ENCODE assay signal across 7 mouse cellular contexts in the genomic region with DNA sequence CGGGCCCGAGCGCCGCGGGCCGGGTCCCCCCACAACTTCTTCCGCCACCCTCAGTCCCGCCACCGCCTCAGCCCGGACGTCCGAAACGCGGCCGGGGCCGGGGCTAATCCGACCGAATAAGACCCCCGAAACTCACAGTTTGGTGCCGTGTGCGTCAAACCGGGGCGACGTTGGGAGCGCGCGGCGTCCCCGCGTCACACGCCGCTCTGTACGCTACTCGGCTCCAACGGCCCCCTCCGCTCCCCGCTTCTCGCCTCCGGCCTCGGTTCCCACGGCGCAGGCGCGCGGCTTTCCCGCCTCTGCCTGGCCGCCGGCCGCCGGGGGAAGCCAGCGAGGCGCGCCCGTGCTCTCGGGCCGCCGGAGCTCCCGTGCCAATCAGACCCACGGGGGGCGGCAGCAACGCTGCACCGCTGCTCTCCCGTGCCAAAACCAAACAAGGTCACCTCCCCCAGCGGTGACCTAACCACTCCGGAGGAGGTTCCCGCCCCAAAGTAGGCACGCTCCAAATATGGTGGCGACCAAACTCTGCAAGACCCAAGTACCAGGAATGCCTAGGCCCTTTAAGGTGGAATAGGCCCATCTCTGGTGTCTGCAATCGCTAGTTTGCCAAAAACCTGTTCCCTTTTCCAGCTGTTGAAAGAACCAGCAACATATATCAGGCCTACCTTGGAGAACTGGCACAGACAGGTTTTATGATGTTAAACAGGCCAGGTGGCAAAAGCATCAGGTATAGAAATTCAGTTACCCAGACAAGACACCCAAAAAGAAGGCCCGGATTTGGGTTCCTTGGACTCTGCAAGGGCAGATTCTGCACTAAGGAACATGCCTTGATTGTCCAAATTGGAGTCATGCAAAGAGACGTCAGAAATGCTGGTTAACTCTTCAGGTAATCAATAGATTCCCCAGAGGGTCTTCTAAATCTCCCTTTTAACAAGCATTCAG. TPM values are rescaled to one million over a fixed set of nuclear protein-coding genes. Genes with fewer than 3 reads are reported as not detected.
DNase-seq lines count a peak whose midpoint lies in the region; ATAC-seq lines count a peak whose summit lies in the region.

A gene (minus strand): TSS at position 892 of the 942 bp plus-strand sequence.

- peak within 1 kb of the TSS; percentile 100 for H3K27ac ChIP-seq in embryonic facial prominence, embryonic 12.5 days
- peak within 1 kb of the TSS; percentile 100 for H3K27ac ChIP-seq in limb, embryonic 13.5 days
- peak within 1 kb of the TSS; percentile 99 for H3K27ac ChIP-seq in midbrain, embryonic 16.5 days (ENCODE audit: low read length)

- 2% methylated on average over 71 of the region's 71 CpGs for WGBS in embryonic facial prominence, embryonic 12.5 days
- WGBS in limb, embryonic 13.5 days = 1% methylated on average over 70 of the region's 71 CpGs
- WGBS in midbrain, embryonic 16.5 days = 2% methylated on average over 68 of the region's 71 CpGs

- DNase-seq in adrenal gland, postnatal 25 days = peak; percentile 88
- DNase-seq in heart, adult 18-20 months = peak; percentile 88 to 92
- DNase-seq in kidney, adult 8-10 months = peak; percentile 82 to 84
- DNase-seq in spleen, postnatal 10 days (ENCODE audit: low spot score in 2 of 2) = peak; percentile 84 to 88

- no peaks in the 10 kb centered on the region for H3K9me3 ChIP-seq in embryonic facial prominence, embryonic 12.5 days
- H3K9me3 ChIP-seq in limb, embryonic 13.5 days = no peaks in the 10 kb centered on the region
- H3K9me3 ChIP-seq in midbrain, embryonic 16.5 days (replicated peaks; ENCODE audit: control insufficient read depth, low read length, poor library complexity, severe bottlenecking) = no peaks in the 10 kb centered on the region

- no peaks in the 10 kb centered on the region for H3K27me3 ChIP-seq in embryonic facial prominence, embryonic 12.5 days
- H3K27me3 ChIP-seq in limb, embryonic 13.5 days = no peaks in the 10 kb centered on the region
- H3K27me3 ChIP-seq in midbrain, embryonic 16.5 days (ENCODE audit: control insufficient read depth, insufficient read depth, low read depth, low read length) = no peaks in the 10 kb centered on the region

- H3K4me3 ChIP-seq in embryonic facial prominence, embryonic 12.5 days = peak within 1 kb of the TSS; percentile 78
- peak within 1 kb of the TSS; percentile 79 for H3K4me3 ChIP-seq in limb, embryonic 13.5 days
- H3K4me3 ChIP-seq in midbrain, embryonic 16.5 days (ENCODE audit: low read depth, low read length) = peak within 1 kb of the TSS; percentile 94

- no peaks in the 10 kb centered on the region for H3K36me3 ChIP-seq in embryonic facial prominence, embryonic 12.5 days
- H3K36me3 ChIP-seq in limb, embryonic 13.5 days = peaks cover 9% of the 10 kb centered on the region; the same call in 1 of the 2 replicates
- no peaks in the 10 kb centered on the region for H3K36me3 ChIP-seq in midbrain, embryonic 16.5 days (ENCODE audit: control insufficient read depth, insufficient read depth, low read length)

- peak; percentile 95 for ATAC-seq in embryonic facial prominence, embryonic 12.5 days (ENCODE audit: insufficient number of reproducible peaks, insufficient read depth, low FRiP score, low TSS enrichment)
- peak; percentile 94 for ATAC-seq in limb, embryonic 13.5 days (ENCODE audit: low FRiP score, low read depth)
- ATAC-seq in midbrain, embryonic 16.5 days = peak; percentile 98

- H3K9ac ChIP-seq in embryonic facial prominence, embryonic 12.5 days = peak within 1 kb of the TSS; percentile 94
- H3K9ac ChIP-seq in limb, embryonic 13.5 days = peak within 1 kb of the TSS; percentile 97
- H3K9ac ChIP-seq in midbrain, embryonic 16.5 days (ENCODE audit: low read depth, low read length) = peak within 1 kb of the TSS; percentile 98

- H3K4me2 ChIP-seq in embryonic facial prominence, embryonic 12.5 days (replicated peaks) = peak within 1 kb of the TSS; percentile 62
- H3K4me2 ChIP-seq in limb, embryonic 13.5 days (replicated peaks) = peak within 1 kb of the TSS; percentile 83
- peak within 1 kb of the TSS; percentile 72 for H3K4me2 ChIP-seq in midbrain, embryonic 16.5 days (ENCODE audit: low read length)

- peaks cover 14% of the 10 kb centered on the region for H3K4me1 ChIP-seq in embryonic facial prominence, embryonic 12.5 days
- H3K4me1 ChIP-seq in limb, embryonic 13.5 days = peaks cover 32% of the 10 kb centered on the region
- peaks cover 33% of the 10 kb centered on the region for H3K4me1 ChIP-seq in midbrain, embryonic 16.5 days (ENCODE audit: control insufficient read depth, insufficient read depth, low read length)

RNA-seq across cellular contexts. Expression of the gene that starts here (rescaled TPM):
- 70.9 and 71.8 TPM in 2 replicates for total RNA-seq in adrenal gland, postnatal 25 days (2021)
- polyA plus RNA-seq in embryonic facial prominence, embryonic 12.5 days (2016; fragmentation: Nextera tagmentation; extraction: Ambion mirVana) = 86.2 and 88.9 TPM in 2 replicates
- total RNA-seq in heart, adult 18-20 months (2021) = 10 to 100 TPM; 46.2 to 61.5 TPM
- polyA plus RNA-seq in limb, embryonic 13.5 days (2015; fragmentation: Nextera tagmentation; extraction: Ambion mirVana) = 80.6 and 84.7 TPM in 2 replicates
- 64.7 and 73.4 TPM in 2 replicates for polyA plus RNA-seq in midbrain, embryonic 16.5 days (2015; fragmentation: Nextera tagmentation; extraction: Ambion mirVana)

Comparison
In these comparisons a context has a peak if more than half of its experiments do, and no peak if none do; other contexts are left out.
1. Peak in every context shown above with its lines: DNase-seq, ATAC-seq, H3K4me3 ChIP-seq and H3K27ac ChIP-seq.